Mouse (Mus musculus) heart, postnatal 0 days (tissue): ENCODE measurements at regions not wholly inside any gene's neighbourhood (a gene's known extent, or its start where the extent isn't known, plus 50 kb on each side); places are given as distances from the start of the nearest gene placed in this dataset.

Experiments used
- ATAC-seq: fragments of 200-750 bp; cut with Nextera tagmentation; 2 replicates; pipeline ENCODE4 v1.8.0; 2017; ENCODE audit warnings: low read depth, moderate number of reproducible peaks, moderate library complexity; ENCODE audit not compliant: insufficient read depth
- DNase-seq: peaks from one replicate; pipeline ENCODE4 v3.0.0-alpha.2; 2016; ENCODE audit warnings: low spot score
- H3K27ac ChIP-seq: fragments of 300-500 bp; sonication (generic); 2 replicates; pipeline ENCODE4 v1.5.1; 2014; ENCODE audit warnings: low read depth, mild to moderate bottlenecking
- H3K27me3 ChIP-seq: fragments of 300-500 bp; sonication (generic); 2 replicates; pipeline ENCODE4 v1.6.1; 2014; ENCODE audit warnings: low read length, mixed read lengths; ENCODE audit not compliant: control insufficient read depth, insufficient read depth
- H3K36me3 ChIP-seq: fragments of 300-500 bp; sonication (generic); replicated peaks from 2 replicates; pipeline ENCODE4 v1.6.1; 2014; ENCODE audit warnings: low read length, mixed read lengths; ENCODE audit not compliant: control insufficient read depth, insufficient read depth
- H3K4me1 ChIP-seq: fragments of 300-500 bp; sonication (generic); 2 replicates; pipeline ENCODE4 v1.6.1; 2014; ENCODE audit warnings: antibody characterized with exemption; ENCODE audit not compliant: control insufficient read depth, insufficient read depth
- H3K4me2 ChIP-seq: fragments of 300-500 bp; sonication (generic); 2 replicates; pipeline ENCODE4 v1.6.1; 2014; ENCODE audit warnings: low read depth, mild to moderate bottlenecking, low read length, moderate library complexity
- H3K4me3 ChIP-seq: fragments of 300-500 bp; sonication (generic); 2 replicates; pipeline ENCODE4 v1.5.1; 2014; ENCODE audit warnings: low read depth, low read length
- H3K9ac ChIP-seq: fragments of 300-500 bp; sonication (generic); replicated peaks from 2 replicates; pipeline ENCODE4 v1.6.1; 2014; ENCODE audit warnings: low read depth, low read length, mixed read lengths
- H3K9me3 ChIP-seq: fragments of 300-500 bp; sonication (generic); replicated peaks from 2 replicates; pipeline ENCODE4 v1.6.1; 2016; ENCODE audit warnings: low read length; ENCODE audit not compliant: control insufficient read depth
- CTCF ChIP-seq: IDR thresholded peaks from 2 replicates; pipeline ENCODE4 v1.5.1; 2016; ENCODE audit warnings: antibody characterized with exemption, control low read depth, low read depth
- EP300 ChIP-seq: IDR thresholded peaks from 2 replicates; pipeline ENCODE4 v1.6.1; 2016; ENCODE audit warnings: antibody characterized with exemption, low read depth
- WGBS: fragments of 180-500 bp; shearing (Covaris S2); extraction: QIAGEN DNeasy Blood & Tissue Kit; methylation state at CpG from one replicate; pipeline ENCODE4 v1.1.7; 2014; 5-methylcytosine and 5-hydroxymethylcytosine counted together

DNA sequence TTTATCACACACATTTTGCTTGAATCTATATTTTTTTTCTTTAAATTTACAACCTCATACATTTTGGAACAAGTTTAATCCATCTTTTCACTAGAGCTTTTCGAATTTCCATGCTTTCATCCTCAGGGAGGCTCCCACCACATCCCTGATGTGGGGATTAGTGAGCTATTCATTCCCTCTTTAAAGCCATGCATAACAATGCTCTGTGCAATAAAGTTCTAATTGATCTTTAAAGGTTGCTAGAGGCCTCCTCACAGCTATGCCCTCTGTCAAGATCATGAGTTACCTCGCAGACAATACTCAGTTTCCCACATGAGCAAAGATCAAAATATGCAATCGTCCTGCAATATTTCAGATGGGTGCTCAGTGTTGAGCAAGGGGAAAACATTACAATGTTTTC, 234.5 kb upstream of the Adamts5 start:
- 64% methylated on average over 3 of the region's 3 CpGs for WGBS
- Histone ChIP-seq H3K4me1 (no peaks in the 10 kb centered on the region), H3K27me3 (no peaks in the 10 kb centered on the region)

GRCm38 (mm10) chr16:86127391-86127790, 225.8 kb upstream of the Adamts5 start:
- Histone ChIP-seq H3K4me3 (no peak overlapping the region), H3K9me3 (no peaks in the 10 kb centered on the region), H3K36me3 (no peaks in the 10 kb centered on the region), H3K4me2 (no peak overlapping the region), H3K4me1 (no peaks in the 10 kb centered on the region), H3K27ac (no peak overlapping the region), H3K9ac (no peak overlapping the region), H3K27me3 (no peaks in the 10 kb centered on the region)
- TF ChIP-seq EP300: no peak
- TF ChIP-seq CTCF: no peak
- no peak for DNase-seq
- 64% methylated on average over 4 of the region's 4 CpGs for WGBS
- no peak for ATAC-seq

More for the DNA sequence above, 234.5 kb upstream of the Adamts5 start:
- H3K4me3 ChIP-seq: no peak overlapping the region
- DNase-seq (no peak), ATAC-seq (no peak)
- TF ChIP-seq CTCF (no peak), EP300 (no peak)
- no peak overlapping the region for H3K9ac ChIP-seq
- no peak overlapping the region for H3K4me2 ChIP-seq
- no peaks in the 10 kb centered on the region for H3K36me3 ChIP-seq
- H3K27ac ChIP-seq: no peak overlapping the region
- H3K9me3 ChIP-seq: no peaks in the 10 kb centered on the region

DNA sequence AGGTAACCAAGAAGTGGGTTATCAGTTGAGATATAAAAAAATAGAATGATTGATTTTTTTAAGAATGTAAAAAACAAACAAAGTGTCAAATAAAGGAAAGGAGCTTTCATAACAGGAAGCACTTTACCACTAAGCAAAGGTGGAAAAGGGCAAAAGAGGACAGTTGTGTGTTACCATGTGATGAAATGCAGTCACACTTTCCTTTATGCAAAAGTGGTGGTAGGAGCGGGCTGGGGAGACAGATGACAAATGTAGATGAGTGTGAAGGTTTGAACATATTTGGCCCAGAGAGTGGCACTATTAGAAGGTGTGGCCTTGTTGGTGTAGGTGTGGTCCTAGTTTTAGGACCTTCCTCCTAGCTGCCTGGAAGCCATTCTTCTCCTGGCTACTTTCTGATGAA, 222.6 kb upstream of the Adamts5 start:
- Histone ChIP-seq H3K27ac (no peak overlapping the region), H3K4me2 (no peak overlapping the region)
- 96% methylated on average over 1 of the region's 1 CpGs for WGBS

GRCm38 (mm10) chr16:86122936-86123335, 221.3 kb upstream of the Adamts5 start:
- ATAC-seq (no peak), DNase-seq (no peak)
- no peak for TF ChIP-seq EP300
- no peak for TF ChIP-seq CTCF
- Histone ChIP-seq H3K4me2 (no peak overlapping the region), H3K9me3 (no peaks in the 10 kb centered on the region), H3K36me3 (no peaks in the 10 kb centered on the region), H3K4me3 (no peak overlapping the region), H3K4me1 (no peaks in the 10 kb centered on the region), H3K9ac (no peak overlapping the region), H3K27me3 (no peaks in the 10 kb centered on the region), H3K27ac (no peak overlapping the region)
- 31% methylated on average over 1 of the region's 1 CpGs for WGBS

More for the DNA sequence above, 222.6 kb upstream of the Adamts5 start:
- H3K9ac ChIP-seq: no peak overlapping the region
- H3K9me3 ChIP-seq: no peaks in the 10 kb centered on the region
- no peaks in the 10 kb centered on the region for H3K27me3 ChIP-seq
- DNase-seq (no peak), ATAC-seq (no peak)
- TF ChIP-seq EP300 (no peak), CTCF (no peak)
- H3K4me3 ChIP-seq: no peak overlapping the region
- H3K4me1 ChIP-seq: no peaks in the 10 kb centered on the region
- no peaks in the 10 kb centered on the region for H3K36me3 ChIP-seq

GRCm38 (mm10) chr16:86117959-86118358, 216.3 kb upstream of the Adamts5 start:
- TF ChIP-seq EP300 (no peak), CTCF (no peak)
- Histone ChIP-seq H3K9ac (no peak overlapping the region), H3K27ac (no peak overlapping the region), H3K4me2 (no peak overlapping the region), H3K4me3 (no peak overlapping the region), H3K27me3 (no peaks in the 10 kb centered on the region), H3K4me1 (no peaks in the 10 kb centered on the region), H3K36me3 (no peaks in the 10 kb centered on the region), H3K9me3 (no peaks in the 10 kb centered on the region)
- no peak for DNase-seq
- ATAC-seq: no peak

DNA sequence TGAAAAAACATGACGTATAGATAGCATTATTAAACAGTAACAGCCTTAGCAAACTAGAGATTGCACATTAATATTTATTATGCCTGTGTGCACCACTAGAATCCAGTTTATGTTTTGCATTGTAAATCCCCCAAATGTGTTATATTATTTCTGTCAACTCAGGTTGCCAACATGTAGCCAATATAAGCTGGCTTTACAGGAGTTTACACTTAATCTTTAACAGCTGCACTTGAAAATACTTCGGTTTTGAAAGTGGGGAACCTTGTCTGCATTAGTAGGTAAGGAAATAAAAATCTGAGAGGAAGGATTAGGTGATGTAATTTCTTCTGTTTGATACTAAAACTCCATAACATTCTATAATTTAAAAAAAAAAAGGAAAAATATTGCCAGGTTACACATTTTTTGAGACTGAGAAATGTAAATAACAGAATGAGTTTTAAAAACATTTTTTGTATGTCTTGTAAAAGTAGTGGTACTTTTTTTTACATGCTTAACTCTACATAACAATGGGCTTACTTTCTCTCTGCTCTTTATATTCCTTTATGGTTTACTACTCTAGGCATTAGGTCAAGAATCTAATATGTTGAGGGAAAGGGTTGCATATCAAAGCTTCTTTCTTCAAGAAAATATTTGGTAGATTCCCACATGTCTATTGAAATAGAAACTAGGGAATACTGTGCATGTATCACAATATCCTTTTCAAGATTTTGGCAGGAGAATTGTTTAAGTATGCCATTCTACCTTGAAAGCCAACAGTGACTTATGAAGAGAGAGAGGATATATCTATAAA, 214.2 kb upstream of the Adamts5 start:
- no peak overlapping the region for H3K9ac ChIP-seq
- ATAC-seq: no peak
- H3K4me3 ChIP-seq: no peak overlapping the region
- DNase-seq: no peak
- WGBS: 64% methylated on average over 2 of the region's 2 CpGs
- no peaks in the 10 kb centered on the region for H3K27me3 ChIP-seq
- no peaks in the 10 kb centered on the region for H3K9me3 ChIP-seq
- H3K4me2 ChIP-seq: no peak overlapping the region
- no peak overlapping the region for H3K27ac ChIP-seq
- H3K4me1 ChIP-seq: no peaks in the 10 kb centered on the region
- no peaks in the 10 kb centered on the region for H3K36me3 ChIP-seq
- TF ChIP-seq EP300 (no peak), CTCF (no peak)
